Mouse (Mus musculus) embryonic fibroblast, embryonic 13.5 days (primary cell): Measurements from ENCODE around the gene Mthfd1l.

Experiments used
- CTCF ChIP-seq: IDR thresholded peaks from 2 replicates; pipeline ENCODE4 v1.5.1; 2011; ENCODE audit warnings: mild to moderate bottlenecking, control low read depth, low read length, moderate library complexity, borderline replicate concordance; ENCODE audit not compliant: insufficient read depth
- POLR2A ChIP-seq: IDR thresholded peaks from 2 replicates; pipeline ENCODE4 v1.6.1; 2011; ENCODE audit warnings: low read depth, mild to moderate bottlenecking, control low read depth, low read length, moderate library complexity

DNA sequence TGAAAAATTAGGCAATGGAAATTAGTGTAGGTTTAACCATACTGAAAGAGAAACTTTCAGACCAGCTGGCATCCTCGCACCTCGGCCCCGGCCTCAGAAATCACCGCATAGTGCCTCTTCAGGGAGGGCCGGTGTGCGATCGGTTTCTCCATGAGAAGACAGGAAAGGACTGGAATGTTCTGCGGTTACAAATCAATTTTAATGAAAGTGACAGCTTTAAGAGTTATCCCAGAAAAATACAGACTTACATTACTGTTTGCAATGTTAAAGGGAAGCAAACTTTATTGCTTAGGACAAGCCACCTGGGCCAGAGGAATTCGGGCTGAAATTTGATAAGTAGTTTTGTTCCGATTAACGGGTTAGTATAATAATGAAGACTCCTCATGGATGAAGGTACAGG lies 65.7 kb downstream of the Mthfd1l start:
- TF ChIP-seq CTCF (no peak), POLR2A (no peak)
